Mouse (Mus musculus): ENCODE measurements around the gene Adipor2. TPM values are rescaled to one million over a fixed set of nuclear protein-coding genes. Genes with fewer than 3 reads are reported as not detected.

Adipor2 gene
- polyA plus RNA-seq (2014; fragmentation: Nextera tagmentation; extraction: Ambion mirVana) = 14.2 and 18.7 TPM in 2 replicates

GRCm38 (mm10) chr6:119417354-119417753 lies at the start of gene Adipor2:
Adipor2 (minus strand) TSS chr6:119417704.
- DNase-seq (ENCODE audit: low spot score) = peak; percentile 79
- peak; percentile 80 for ATAC-seq (ENCODE audit: insufficient number of reproducible peaks, low FRiP score, low TSS enrichment, low read depth)
- Histone ChIP-seq H3K36me3 (ENCODE audit: control insufficient read depth, insufficient read depth, low read length) (no peaks in the 10 kb centered on the region), H3K4me1 (ENCODE audit: control insufficient read depth, insufficient read depth, low read length) (no peaks in the 10 kb centered on the region), H3K4me2 (ENCODE audit: low read depth, severe bottlenecking) (peak within 1 kb of the TSS; percentile 30), H3K27me3 (ENCODE audit: control insufficient read depth, insufficient read depth, low read length) (no peaks in the 10 kb centered on the region), H3K27ac (replicated peaks; ENCODE audit: low read depth, low read length) (no peak within 1 kb of the TSS), H3K4me3 (ENCODE audit: low read depth, low read length) (no peak within 1 kb of the TSS), H3K9me3 (ENCODE audit: control insufficient read depth, low read length) (no peaks in the 10 kb centered on the region), H3K9ac (ENCODE audit: low read length) (no peak within 1 kb of the TSS)
- 4% methylated on average over 12 of the region's 12 CpGs for whole genome bisulfite sequencing

GRCm38 (mm10) chr6:119466161-119466560 lies 48.7 kb upstream of the Adipor2 start:
- Histone ChIP-seq H3K27ac (replicated peaks; ENCODE audit: low read depth, low read length) (no peak overlapping the region), H3K4me2 (ENCODE audit: low read depth, severe bottlenecking) (no peak overlapping the region), H3K27me3 (ENCODE audit: control insufficient read depth, insufficient read depth, low read length) (no peaks in the 10 kb centered on the region), H3K9me3 (ENCODE audit: control insufficient read depth, low read length) (no peaks in the 10 kb centered on the region), H3K4me3 (ENCODE audit: low read depth, low read length) (no peak overlapping the region), H3K36me3 (ENCODE audit: control insufficient read depth, insufficient read depth, low read length) (no peaks in the 10 kb centered on the region), H3K4me1 (ENCODE audit: control insufficient read depth, insufficient read depth, low read length) (no peaks in the 10 kb centered on the region), H3K9ac (ENCODE audit: low read length) (no peak overlapping the region)
- no peak for ATAC-seq (ENCODE audit: insufficient number of reproducible peaks, low FRiP score, low TSS enrichment, low read depth)
- WGBS = 83% methylated on average over 1 of the region's 1 CpGs
- no peak for DNase-seq (ENCODE audit: low spot score)

GRCm38 (mm10) chr6:119460391-119460790 lies 42.9 kb upstream of the Adipor2 start:
- no peak overlapping the region for H3K27ac ChIP-seq (replicated peaks; ENCODE audit: low read depth, low read length)
- H3K36me3 ChIP-seq (ENCODE audit: control insufficient read depth, insufficient read depth, low read length) = no peaks in the 10 kb centered on the region
- H3K4me3 ChIP-seq (ENCODE audit: low read depth, low read length) = no peak overlapping the region
- 75% methylated on average over 5 of the region's 5 CpGs for WGBS
- H3K27me3 ChIP-seq (ENCODE audit: control insufficient read depth, insufficient read depth, low read length) = no peaks in the 10 kb centered on the region
- no peak for ATAC-seq (ENCODE audit: insufficient number of reproducible peaks, low FRiP score, low TSS enrichment, low read depth)
- no peaks in the 10 kb centered on the region for H3K9me3 ChIP-seq (ENCODE audit: control insufficient read depth, low read length)
- H3K4me2 ChIP-seq (ENCODE audit: low read depth, severe bottlenecking) = no peak overlapping the region
- DNase-seq (ENCODE audit: low spot score) = no peak
- H3K9ac ChIP-seq (ENCODE audit: low read length) = no peak overlapping the region
- no peaks in the 10 kb centered on the region for H3K4me1 ChIP-seq (ENCODE audit: control insufficient read depth, insufficient read depth, low read length)

DNA sequence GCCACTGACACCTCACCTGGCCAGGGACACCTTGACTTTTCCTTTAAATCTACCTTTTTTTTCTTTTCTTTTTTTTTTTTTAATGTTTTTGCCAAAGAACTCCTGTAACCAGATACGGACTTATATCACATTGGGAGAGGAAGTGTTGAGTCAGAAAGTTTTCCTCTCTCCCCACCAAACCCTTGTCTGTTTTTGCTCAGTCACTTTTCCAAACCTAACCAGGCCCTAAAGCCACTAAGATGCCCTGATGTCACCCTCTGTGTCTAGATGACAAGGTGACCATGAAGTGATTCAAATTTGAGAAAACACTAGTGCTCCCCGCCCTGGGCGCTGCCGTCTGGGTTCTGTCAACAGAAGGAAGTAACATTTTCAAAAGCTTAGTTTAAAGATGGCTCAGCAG lies 41.5 kb upstream of the Adipor2 start:
- no peak overlapping the region for H3K4me3 ChIP-seq (ENCODE audit: low read depth, low read length)
- no peaks in the 10 kb centered on the region for H3K4me1 ChIP-seq (ENCODE audit: control insufficient read depth, insufficient read depth, low read length)
- no peak overlapping the region for H3K9ac ChIP-seq (ENCODE audit: low read length)
- no peaks in the 10 kb centered on the region for H3K36me3 ChIP-seq (ENCODE audit: control insufficient read depth, insufficient read depth, low read length)
- H3K4me2 ChIP-seq (ENCODE audit: low read depth, severe bottlenecking) = no peak overlapping the region
- no peaks in the 10 kb centered on the region for H3K27me3 ChIP-seq (ENCODE audit: control insufficient read depth, insufficient read depth, low read length)
- DNase-seq (ENCODE audit: low spot score) (no peak), ATAC-seq (ENCODE audit: insufficient number of reproducible peaks, low FRiP score, low TSS enrichment, low read depth) (no peak)
- no peaks in the 10 kb centered on the region for H3K9me3 ChIP-seq (ENCODE audit: control insufficient read depth, low read length)
- H3K27ac ChIP-seq (replicated peaks; ENCODE audit: low read depth, low read length) = no peak overlapping the region
- 80% methylated on average over 4 of the region's 4 CpGs for WGBS

GRCm38 (mm10) chr6:119458166-119458565 lies 40.7 kb upstream of the Adipor2 start:
- Histone ChIP-seq H3K9me3 (ENCODE audit: control insufficient read depth, low read length) (no peaks in the 10 kb centered on the region), H3K4me3 (ENCODE audit: low read depth, low read length) (no peak overlapping the region), H3K36me3 (ENCODE audit: control insufficient read depth, insufficient read depth, low read length) (no peaks in the 10 kb centered on the region), H3K9ac (ENCODE audit: low read length) (no peak overlapping the region), H3K4me1 (ENCODE audit: control insufficient read depth, insufficient read depth, low read length) (no peaks in the 10 kb centered on the region), H3K27ac (replicated peaks; ENCODE audit: low read depth, low read length) (no peak overlapping the region), H3K27me3 (ENCODE audit: control insufficient read depth, insufficient read depth, low read length) (no peaks in the 10 kb centered on the region), H3K4me2 (ENCODE audit: low read depth, severe bottlenecking) (no peak overlapping the region)
- DNase-seq (ENCODE audit: low spot score) (no peak), ATAC-seq (ENCODE audit: insufficient number of reproducible peaks, low FRiP score, low TSS enrichment, low read depth) (no peak)
- WGBS = 68% methylated on average over 8 of the region's 8 CpGs

GRCm38 (mm10) chr6:119451981-119452499 lies 34.5 kb upstream of the Adipor2 start:
- Histone ChIP-seq H3K4me3 (ENCODE audit: low read depth, low read length) (peak overlapping the region; percentile 24), H3K27me3 (ENCODE audit: control insufficient read depth, insufficient read depth, low read length) (no peaks in the 10 kb centered on the region), H3K36me3 (ENCODE audit: control insufficient read depth, insufficient read depth, low read length) (no peaks in the 10 kb centered on the region), H3K4me2 (ENCODE audit: low read depth, severe bottlenecking) (peak overlapping the region; percentile 69), H3K9me3 (ENCODE audit: control insufficient read depth, low read length) (no peaks in the 10 kb centered on the region), H3K9ac (ENCODE audit: low read length) (peak overlapping the region; percentile 41; the same call in 1 of the 2 replicates), H3K27ac (replicated peaks; ENCODE audit: low read depth, low read length) (no peak overlapping the region), H3K4me1 (ENCODE audit: control insufficient read depth, insufficient read depth, low read length) (peaks cover 19% of the 10 kb centered on the region)
- DNase-seq (ENCODE audit: low spot score) = peak; percentile 73
- no peak for ATAC-seq (ENCODE audit: insufficient number of reproducible peaks, low FRiP score, low TSS enrichment, low read depth)
- under 1% methylated on average over 15 of the region's 15 CpGs for WGBS

- H3K4me1 ChIP-seq (ENCODE audit: control insufficient read depth, insufficient read depth, low read length) = peaks cover 19% of the 10 kb centered on the region
- H3K36me3 ChIP-seq (ENCODE audit: control insufficient read depth, insufficient read depth, low read length) = no peaks in the 10 kb centered on the region
- H3K9ac ChIP-seq (ENCODE audit: low read length) = no peak overlapping the region
- 29% methylated on average over 14 of the region's 14 CpGs for WGBS
- no peaks in the 10 kb centered on the region for H3K27me3 ChIP-seq (ENCODE audit: control insufficient read depth, insufficient read depth, low read length)
- DNase-seq (ENCODE audit: low spot score) = no peak
- no peak for ATAC-seq (ENCODE audit: insufficient number of reproducible peaks, low FRiP score, low TSS enrichment, low read depth)
- H3K4me2 ChIP-seq (ENCODE audit: low read depth, severe bottlenecking) = no peak overlapping the region
- no peak overlapping the region for H3K4me3 ChIP-seq (ENCODE audit: low read depth, low read length)
- H3K9me3 ChIP-seq (ENCODE audit: control insufficient read depth, low read length) = no peaks in the 10 kb centered on the region
- no peak overlapping the region for H3K27ac ChIP-seq (replicated peaks; ENCODE audit: low read depth, low read length)
These were observed 33.8 kb upstream of the Adipor2 start for GRCm38 (mm10) chr6:119450965-119451943.

GRCm38 (mm10) chr6:119449060-119449499 lies 31.6 kb upstream of the Adipor2 start:
- peak; percentile 77 for DNase-seq (ENCODE audit: low spot score)

More at GRCm38 (mm10) chr6:119449060-119449499, 31.6 kb upstream of the Adipor2 start:
- Histone ChIP-seq H3K4me1 (ENCODE audit: control insufficient read depth, insufficient read depth, low read length) (peaks cover 19% of the 10 kb centered on the region), H3K36me3 (ENCODE audit: control insufficient read depth, insufficient read depth, low read length) (no peaks in the 10 kb centered on the region), H3K27ac (replicated peaks; ENCODE audit: low read depth, low read length) (no peak overlapping the region), H3K9me3 (ENCODE audit: control insufficient read depth, low read length) (no peaks in the 10 kb centered on the region), H3K4me3 (ENCODE audit: low read depth, low read length) (peak overlapping the region; percentile 21), H3K9ac (ENCODE audit: low read length) (peak overlapping the region; percentile 43), H3K4me2 (ENCODE audit: low read depth, severe bottlenecking) (peak overlapping the region; percentile 53), H3K27me3 (ENCODE audit: control insufficient read depth, insufficient read depth, low read length) (no peaks in the 10 kb centered on the region)
- WGBS = 2% methylated on average over 20 of the region's 23 CpGs
- ATAC-seq (ENCODE audit: insufficient number of reproducible peaks, low FRiP score, low TSS enrichment, low read depth) = no peak
